Comparison of ENCODE assay signal across 18 mouse cellular contexts in the genomic region with DNA sequence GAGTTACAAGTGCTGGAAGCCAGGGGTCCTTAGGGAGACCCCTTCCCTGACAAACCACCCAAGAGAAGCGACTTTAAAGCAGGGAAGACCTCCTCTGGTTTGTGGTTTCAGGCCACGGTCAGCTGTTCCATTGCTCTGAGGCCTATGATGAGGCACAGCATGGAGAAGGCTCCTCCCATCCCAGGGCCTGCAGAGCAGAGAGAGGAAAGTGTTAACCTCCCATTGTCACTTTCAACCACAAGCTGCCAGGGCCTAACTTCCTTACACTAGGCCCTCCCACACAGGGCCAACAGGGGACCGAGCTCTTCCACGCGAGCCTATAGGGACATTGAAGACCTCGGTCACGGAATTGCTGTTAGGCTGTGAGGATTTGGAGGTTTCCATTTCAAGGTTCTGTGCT. TPM values are rescaled to one million over a fixed set of nuclear protein-coding genes. Genes with fewer than 3 reads are reported as not detected.
DNase-seq lines count a peak whose midpoint lies in the region; ATAC-seq and TF ChIP-seq lines count a peak whose summit lies in the region.
"Had no signal": no experiment of that assay in that cellular context is flagged by ENCODE, and none has a peak within 500 bp of the region (broad histone marks: within the 10 kb centered on the region; RNA-seq: fewer than 3 reads in every experiment).

No protein-coding gene starts in this region.

- H3K9ac ChIP-seq in lung, postnatal 0 days (replicated peaks; ENCODE audit: low read depth), result no peak overlapping the region
- no peak overlapping the region for H3K9ac ChIP-seq in embryonic facial prominence, embryonic 15.5 days
- H3K9ac ChIP-seq in liver, postnatal 0 days (replicated peaks), result no peak overlapping the region; the same call in 1 of the 2 replicates
- no peak overlapping the region for H3K9ac ChIP-seq in midbrain, embryonic 16.5 days (ENCODE audit: low read depth, low read length)
- H3K9ac ChIP-seq: limb, embryonic 12.5 days; stomach, embryonic 15.5 days had no signal

- H3K27ac ChIP-seq in lung, postnatal 0 days (ENCODE audit: low read length), result peak overlapping the region; percentile 81
- 0 out of 2 replicates have a peak overlapping the region, but pooled peaks have one; percentile 28 for H3K27ac ChIP-seq in embryonic facial prominence, embryonic 15.5 days (replicated peaks)
- H3K27ac ChIP-seq in liver, postnatal 0 days (ENCODE audit: low read depth), result no peak overlapping the region
- no peak overlapping the region for H3K27ac ChIP-seq in midbrain, embryonic 16.5 days (ENCODE audit: low read length)
- H3K27ac ChIP-seq: heart, adult 2 months; layer of hippocampus, adult 2 months; left cerebral cortex, adult 2 months; limb, embryonic 12.5 days; stomach, embryonic 15.5 days had no signal

- peaks cover 2% of the 10 kb centered on the region; the same call in 1 of the 2 replicates for H3K4me1 ChIP-seq in lung, postnatal 0 days (ENCODE audit: insufficient read depth, low read depth, low read length)
- peaks cover 11% of the 10 kb centered on the region for H3K4me1 ChIP-seq in embryonic facial prominence, embryonic 15.5 days
- H3K4me1 ChIP-seq in liver, postnatal 0 days (ENCODE audit: insufficient read depth), result peaks cover 25% of the 10 kb centered on the region
- no peaks in the 10 kb centered on the region for H3K4me1 ChIP-seq in midbrain, embryonic 16.5 days (ENCODE audit: control insufficient read depth, insufficient read depth, low read length)

- 54% methylated on average over 7 of the region's 7 CpGs for WGBS in lung, postnatal 0 days
- WGBS in embryonic facial prominence, embryonic 15.5 days, result 47% methylated on average over 7 of the region's 7 CpGs
- WGBS in liver, postnatal 0 days (ENCODE audit: insufficient replicate concordance), result 34% methylated on average over 7 of the region's 7 CpGs
- WGBS in midbrain, embryonic 16.5 days, result 64% methylated on average over 7 of the region's 7 CpGs

- TF ChIP-seq CTCF in lung, postnatal 0 days (IDR thresholded peaks at IDR 0.05), result no peak
- TF ChIP-seq CTCF in liver, postnatal 0 days (IDR thresholded peaks at IDR 0.05; ENCODE audit: low read depth), result no peak

- no peak for DNase-seq in lung, postnatal 0 days (ENCODE audit: low spot score)
- no peak for DNase-seq in lung, postnatal 10 days
- no peak for DNase-seq in liver, postnatal 0 days
- no peak for DNase-seq in adrenal gland, adult 8-10 months
- DNase-seq in heart, adult 18-20 months, result no peak
- DNase-seq: B cell, adult 2 months; cerebellum, adult 2 months; heart, adult 2 months; heart, postnatal 10 days had no signal

- no peak overlapping the region for H3K4me3 ChIP-seq in lung, postnatal 0 days (ENCODE audit: low read depth, low read length)
- no peak overlapping the region for H3K4me3 ChIP-seq in embryonic facial prominence, embryonic 15.5 days (replicated peaks)
- H3K4me3 ChIP-seq in liver, postnatal 0 days (ENCODE audit: low read depth, low read length), result no peak overlapping the region
- H3K4me3 ChIP-seq in midbrain, embryonic 16.5 days (ENCODE audit: low read depth, low read length), result no peak overlapping the region
- H3K4me3 ChIP-seq: heart, adult 2 months; layer of hippocampus, adult 2 months; left cerebral cortex, adult 2 months; limb, embryonic 12.5 days; stomach, embryonic 15.5 days had no signal

- no peak overlapping the region for H3K4me2 ChIP-seq in lung, postnatal 0 days (replicated peaks; ENCODE audit: low read depth, low read length)
- H3K4me2 ChIP-seq in embryonic facial prominence, embryonic 15.5 days (replicated peaks), result no peak overlapping the region
- peak overlapping the region; percentile 13; the same call in 1 of the 2 replicates for H3K4me2 ChIP-seq in liver, postnatal 0 days (ENCODE audit: low read depth, low read length)
- no peak overlapping the region for H3K4me2 ChIP-seq in midbrain, embryonic 16.5 days (ENCODE audit: low read length)
- H3K4me2 ChIP-seq: limb, embryonic 12.5 days; stomach, embryonic 15.5 days had no signal

- no peaks in the 10 kb centered on the region for H3K36me3 ChIP-seq in lung, postnatal 0 days (ENCODE audit: insufficient read depth, low read length)
- peaks cover 6% of the 10 kb centered on the region; the same call in 1 of the 2 replicates for H3K36me3 ChIP-seq in embryonic facial prominence, embryonic 15.5 days
- H3K36me3 ChIP-seq in liver, postnatal 0 days (replicated peaks; ENCODE audit: insufficient read depth, low read length), result no peaks in the 10 kb centered on the region; the same call in 1 of the 2 replicates
- peaks cover 3% of the 10 kb centered on the region; the same call in 1 of the 2 replicates for H3K36me3 ChIP-seq in midbrain, embryonic 16.5 days (ENCODE audit: control insufficient read depth, insufficient read depth, low read length)

- no peak for ATAC-seq in lung, postnatal 0 days
- no peak for ATAC-seq in embryonic facial prominence, embryonic 15.5 days (ENCODE audit: insufficient number of reproducible peaks, low FRiP score, low TSS enrichment, low read depth)
- peak; percentile 34; the same call in 1 of the 2 replicates for ATAC-seq in liver, postnatal 0 days
- peak; percentile 15; the same call in 1 of the 2 replicates for ATAC-seq in neutrophil, adult 5-6 weeks (ENCODE audit: extremely low read depth, insufficient number of reproducible peaks, low FRiP score, poor library complexity, severe bottlenecking)
- ATAC-seq in midbrain, embryonic 16.5 days, result no peak
- ATAC-seq: activated CD4-positive, CD25-positive, alpha-beta regulatory T cell, adult 4 months had no signal

- H3K9me3 ChIP-seq in lung, postnatal 0 days (ENCODE audit: low read length), result no peaks in the 10 kb centered on the region
- no peaks in the 10 kb centered on the region for H3K9me3 ChIP-seq in embryonic facial prominence, embryonic 15.5 days (replicated peaks)
- H3K9me3 ChIP-seq in liver, postnatal 0 days (ENCODE audit: low read length), result no peaks in the 10 kb centered on the region
- H3K9me3 ChIP-seq in midbrain, embryonic 16.5 days (replicated peaks; ENCODE audit: control insufficient read depth, low read length, poor library complexity, severe bottlenecking), result no peaks in the 10 kb centered on the region
- H3K9me3 ChIP-seq: limb, embryonic 12.5 days; stomach, embryonic 15.5 days had no signal

- H3K27me3 ChIP-seq in lung, postnatal 0 days (replicated peaks; ENCODE audit: insufficient read depth, low read length), result no peaks in the 10 kb centered on the region
- H3K27me3 ChIP-seq in embryonic facial prominence, embryonic 15.5 days, result no peaks in the 10 kb centered on the region
- no peaks in the 10 kb centered on the region for H3K27me3 ChIP-seq in liver, postnatal 0 days (ENCODE audit: insufficient read depth, low read length)
- H3K27me3 ChIP-seq in midbrain, embryonic 16.5 days (ENCODE audit: control insufficient read depth, insufficient read depth, low read depth, low read length), result no peaks in the 10 kb centered on the region
- H3K27me3 ChIP-seq: limb, embryonic 12.5 days; stomach, embryonic 15.5 days had no signal

- TF ChIP-seq EP300 in lung, postnatal 0 days (IDR thresholded peaks at IDR 0.05), result no peak
- TF ChIP-seq EP300 in liver, postnatal 0 days (IDR thresholded peaks at IDR 0.05; ENCODE audit: low read depth), result no peak

RNA-seq across cellular contexts. Expression of a gene that starts 16.5 kb away (rescaled TPM):
- 78.5 and 88.2 TPM in 2 replicates for polyA plus RNA-seq in lung, postnatal 0 days (2015; fragmentation: Nextera tagmentation; extraction: Ambion mirVana)
- 45.8 and 52.4 TPM in 2 replicates for polyA plus RNA-seq in embryonic facial prominence, embryonic 15.5 days (2015; fragmentation: Nextera tagmentation; extraction: Ambion mirVana)
- polyA plus RNA-seq in liver, postnatal 0 days (2015; fragmentation: Nextera tagmentation; extraction: Ambion mirVana), result 15.1 and 16.9 TPM in 2 replicates
- total RNA-seq in neutrophil, adult 5-6 weeks (2017), result 21.2 and 22.0 TPM in 2 replicates
- 10 to 100 TPM; 38.2 to 75.2 (median 53.9) TPM for total RNA-seq in adrenal gland, adult 8-10 months (2022)
- 10 to 100 TPM; 91.7 to 95.7 TPM for total RNA-seq in heart, adult 18-20 months (2021)
- 150 and 155 TPM in 2 replicates for polyA plus RNA-seq in midbrain, embryonic 16.5 days (2015; fragmentation: Nextera tagmentation; extraction: Ambion mirVana)

RNA-seq across cellular contexts. Expression of a gene that starts 17.1 kb away (rescaled TPM):
- 224 and 234 TPM in 2 replicates for polyA plus RNA-seq in lung, postnatal 0 days (2015; fragmentation: Nextera tagmentation; extraction: Ambion mirVana)
- polyA plus RNA-seq in embryonic facial prominence, embryonic 15.5 days (2015; fragmentation: Nextera tagmentation; extraction: Ambion mirVana), result 157 and 165 TPM in 2 replicates
- polyA plus RNA-seq in liver, postnatal 0 days (2015; fragmentation: Nextera tagmentation; extraction: Ambion mirVana), result 113 TPM in 2 replicates
- 6.4 and 11.4 TPM in 2 replicates for total RNA-seq in neutrophil, adult 5-6 weeks (2017)
- total RNA-seq in adrenal gland, adult 8-10 months (2022), result 100 to 1,000 TPM; 109 to 120 (median 112) TPM
- total RNA-seq in heart, adult 18-20 months (2021), result 100 to 1,000 TPM; 160 to 167 TPM
- 115 and 118 TPM in 2 replicates for polyA plus RNA-seq in midbrain, embryonic 16.5 days (2015; fragmentation: Nextera tagmentation; extraction: Ambion mirVana)

RNA-seq across cellular contexts. Expression of a gene that starts 30.5 kb away (rescaled TPM):
- not detected in 2 replicates for polyA plus RNA-seq in lung, postnatal 0 days (2015; fragmentation: Nextera tagmentation; extraction: Ambion mirVana)
- 0.49 TPM in 1 of 2 replicates, not detected in the other for polyA plus RNA-seq in embryonic facial prominence, embryonic 15.5 days (2015; fragmentation: Nextera tagmentation; extraction: Ambion mirVana)
- polyA plus RNA-seq in liver, postnatal 0 days (2015; fragmentation: Nextera tagmentation; extraction: Ambion mirVana), result not detected in 2 replicates
- not detected in 2 replicates for total RNA-seq in neutrophil, adult 5-6 weeks (2017)
- total RNA-seq in adrenal gland, adult 8-10 months (2022), result not detected
- 1 to 10 TPM in 1 of 2 experiments, not detected in 1; 1.3 TPM for total RNA-seq in heart, adult 18-20 months (2021)
- polyA plus RNA-seq in midbrain, embryonic 16.5 days (2015; fragmentation: Nextera tagmentation; extraction: Ambion mirVana), result 0.46 TPM in 1 of 2 replicates, not detected in the other
- total RNA-seq: heart, postnatal 10 days; layer of hippocampus, adult 2 months; left cerebral cortex, adult 2 months had no signal
- polyA plus RNA-seq: activated CD4-positive, CD25-positive, alpha-beta regulatory T cell, adult 4 months; heart, adult 2 months; limb, embryonic 12.5 days; stomach, embryonic 15.5 days had no signal

RNA-seq across cellular contexts. Expression of a gene that starts 44.1 kb away (rescaled TPM):
- polyA plus RNA-seq in lung, postnatal 0 days (2015; fragmentation: Nextera tagmentation; extraction: Ambion mirVana), result 0.08 TPM in 1 of 2 replicates, not detected in the other
- 0.71 and 0.77 TPM in 2 replicates for polyA plus RNA-seq in embryonic facial prominence, embryonic 15.5 days (2015; fragmentation: Nextera tagmentation; extraction: Ambion mirVana)
- not detected in 2 replicates for polyA plus RNA-seq in liver, postnatal 0 days (2015; fragmentation: Nextera tagmentation; extraction: Ambion mirVana)
- 1.1 and 1.5 TPM in 2 replicates for total RNA-seq in neutrophil, adult 5-6 weeks (2017)
- total RNA-seq in adrenal gland, adult 8-10 months (2022), result under 1 TPM in 1 of 4 experiments, not detected in 3; 0.89 TPM
- total RNA-seq in heart, adult 18-20 months (2021), result under 1 TPM; 0.17 to 0.57 TPM
- 0.46 and 0.89 TPM in 2 replicates for polyA plus RNA-seq in midbrain, embryonic 16.5 days (2015; fragmentation: Nextera tagmentation; extraction: Ambion mirVana)
- total RNA-seq: heart, postnatal 10 days had no signal
- polyA plus RNA-seq: heart, adult 2 months; kidney, embryonic 14.5 days had no signal

Comparison
In these comparisons a context has a peak if more than half of its experiments do, and no peak if none do; other contexts are left out.
1. ATAC-seq: peak in liver, postnatal 0 days (single experiment) and neutrophil, adult 5-6 weeks (single experiment); none in lung, postnatal 0 days (single experiment), embryonic facial prominence, embryonic 15.5 days (single experiment) and midbrain, embryonic 16.5 days (single experiment).
2. H3K27ac ChIP-seq: peak in lung, postnatal 0 days (single experiment) and embryonic facial prominence, embryonic 15.5 days (single experiment); none in liver, postnatal 0 days (single experiment) and midbrain, embryonic 16.5 days (single experiment).